Mouse (Mus musculus) adrenal gland, adult 8-10 months (tissue): ENCODE results near the gene Mthfr. TPM values are rescaled to one million over a fixed set of nuclear protein-coding genes. Genes with fewer than 3 reads are reported as not detected.

Experiments used
- DNase-seq: peaks from one replicate; pipeline ENCODE4 v3.0.0; 2022
- total RNA-seq, 4 experiments: library from RNA; stranded (reverse); gene quantifications; 2 replicates each; pipeline ENCODE4 v1.2.4; 2022

Mthfr gene
- total RNA-seq, result 10 to 100 TPM; 24.2 to 51.9 (median 36.7) TPM

GRCm38 (mm10) chr4:148038600-148039253 lies at the start of gene Mthfr, which contains the start of gene Clcn6:
Mthfr (plus strand) TSS chr4:148039077.
Clcn6 (minus strand) TSS chr4:148038821.
- DNase-seq, result peak; percentile 100

- DNase-seq, result no peak
Measured at GRCm38 (mm10) chr4:147993571-147994095, 45.2 kb upstream of the Mthfr start.

- DNase-seq, result no peak
Measured at GRCm38 (mm10) chr4:147995311-147995710, 43.6 kb upstream of the Mthfr start.

- DNase-seq, result no peak
Measured at GRCm38 (mm10) chr4:148000202-148000772, 38.6 kb upstream of the Mthfr start, which contains the start of gene Nppa. Nppa (plus strand) TSS chr4:148000722.

- no peak for DNase-seq
Measured at GRCm38 (mm10) chr4:148001013-148001789, 37.7 kb upstream of the Mthfr start.

GRCm38 (mm10) chr4:148001866-148002265 lies 37.0 kb upstream of the Mthfr start:
- DNase-seq, result no peak

- DNase-seq, result peak; percentile 82
Measured at GRCm38 (mm10) chr4:148004361-148004760, 34.5 kb upstream of the Mthfr start.

- peak; percentile 34 for DNase-seq
Measured at GRCm38 (mm10) chr4:148008412-148008811, 30.5 kb upstream of the Mthfr start.

GRCm38 (mm10) chr4:148009641-148010040 lies 29.2 kb upstream of the Mthfr start:
- no peak for DNase-seq

GRCm38 (mm10) chr4:148011332-148011731 lies 27.5 kb upstream of the Mthfr start:
- no peak for DNase-seq

- no peak for DNase-seq
Measured at GRCm38 (mm10) chr4:148012216-148012615, 26.7 kb upstream of the Mthfr start.

- no peak for DNase-seq
Measured at GRCm38 (mm10) chr4:148015418-148015817, 23.5 kb upstream of the Mthfr start.

GRCm38 (mm10) chr4:148016981-148017380 lies 21.9 kb upstream of the Mthfr start:
- DNase-seq, result no peak

- DNase-seq, result no peak
Measured at GRCm38 (mm10) chr4:148018410-148018809, 20.5 kb upstream of the Mthfr start.

GRCm38 (mm10) chr4:148024003-148024402 lies 14.9 kb upstream of the Mthfr start:
- DNase-seq, result no peak

- no peak for DNase-seq
Measured at GRCm38 (mm10) chr4:148029297-148029696, 9.6 kb upstream of the Mthfr start.

GRCm38 (mm10) chr4:148030506-148030905 lies 8.4 kb upstream of the Mthfr start:
- DNase-seq, result no peak

- DNase-seq, result no peak
Measured at GRCm38 (mm10) chr4:148033858-148034410, 4.9 kb upstream of the Mthfr start.

- no peak for DNase-seq
Measured at GRCm38 (mm10) chr4:148035440-148035839, 3.4 kb upstream of the Mthfr start.

GRCm38 (mm10) chr4:148038079-148038599 lies 738 bp upstream of the Mthfr start:
- DNase-seq, result no peak

- no peak for DNase-seq
Measured at GRCm38 (mm10) chr4:148039254-148040028, 564 bp downstream of the Mthfr start.
